Mouse (Mus musculus) T-helper 2 cell (primary cell): ENCODE measurements around the gene Sohlh1.
"Not testable (repeated sequence)": the region's sequence is repeated elsewhere in the genome, so short reads cannot be mapped to it uniquely, and the experiment has no call there.

Experiments
- in situ Hi-C: fragments of 300-600 bp; cut with MboI, MseI; formaldehyde crosslinking; loops from one replicate; pipeline ENCODE4 v1.15.1; 2025; ENCODE audit warnings: high pct_unique_total_duplicates

Sohlh1 gene

DNA sequence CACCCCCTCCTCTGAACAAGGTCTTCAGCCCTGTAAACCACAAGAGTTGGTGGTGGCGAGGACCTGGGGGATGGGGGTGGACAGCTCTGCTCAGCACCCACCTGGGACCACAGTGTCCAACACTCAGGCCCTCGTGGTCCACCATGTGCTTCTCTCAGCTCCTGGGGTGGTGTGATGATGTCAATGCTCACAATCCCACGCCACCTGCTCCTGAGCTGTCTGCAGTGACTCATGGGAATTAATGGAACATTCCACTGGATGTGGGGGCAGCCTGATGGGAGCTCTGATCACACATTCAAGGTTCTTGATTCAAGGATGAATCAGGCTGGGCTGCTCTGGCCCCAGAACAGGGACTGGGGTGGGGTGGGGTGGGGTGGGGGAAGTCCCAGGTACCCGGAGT lies 4.9 kb downstream of the Sohlh1 start:
- in situ Hi-C loops = loop anchor here (5.0 kb wide), 1 partner anchor 65 kb away; no protein-coding TSS in a partner anchor

DNA sequence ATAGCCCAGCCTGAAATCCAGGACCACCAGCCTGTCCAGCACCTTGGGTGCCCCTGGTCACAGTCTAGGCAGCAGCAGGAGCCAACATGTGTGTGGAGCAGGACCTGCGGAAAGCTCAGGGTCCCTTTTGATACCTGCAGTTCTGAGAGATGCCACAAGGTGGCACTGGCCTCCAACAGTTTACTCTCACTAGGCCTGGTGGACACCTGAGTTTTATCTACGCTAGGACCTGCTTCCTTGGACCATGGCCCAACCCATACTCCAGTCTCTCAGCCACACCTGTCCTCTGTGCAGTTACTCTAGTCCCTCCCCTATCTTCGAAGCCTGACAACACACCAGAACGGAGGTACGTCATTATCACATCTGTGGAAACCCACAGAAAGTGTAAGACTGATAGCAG lies 10.8 kb downstream of the Sohlh1 start:
- in situ Hi-C loops = no loop called here

- in situ Hi-C loops = no loop called here
These were observed 16.3 kb downstream of the Sohlh1 start for GRCm38 (mm10) chr2:25830786-25831185.

DNA sequence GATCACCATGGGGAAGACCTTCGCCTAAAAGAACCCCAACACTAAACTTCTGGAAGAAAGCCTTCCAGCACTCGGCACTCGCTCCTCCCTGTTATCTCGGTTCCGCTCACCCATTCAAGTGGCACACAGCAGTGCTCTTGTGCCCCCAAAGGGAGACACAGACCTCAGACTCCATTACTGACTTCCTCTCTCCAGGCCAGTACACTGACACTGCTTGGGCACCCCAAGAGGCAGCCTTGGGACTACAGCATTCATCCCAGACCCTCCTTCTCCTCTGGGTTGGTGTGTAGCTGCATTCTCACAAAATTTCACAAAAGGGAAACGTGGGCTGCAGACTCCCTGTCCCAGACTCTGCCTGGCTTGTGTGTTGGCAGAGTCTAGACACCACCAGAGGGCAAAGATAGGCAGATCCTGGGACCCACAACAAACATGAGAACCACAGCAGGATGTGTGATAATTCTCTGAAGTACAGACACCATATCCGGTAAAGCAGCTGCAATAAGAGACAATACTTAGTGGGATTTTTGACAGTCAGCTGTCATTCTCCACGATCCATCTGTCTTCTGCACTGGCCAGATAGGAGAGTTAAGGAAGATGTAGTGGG lies 18.6 kb downstream of the Sohlh1 start:
- in situ Hi-C loops = loop anchor here (10.0 kb wide), 1 partner anchor 954 kb away; no protein-coding TSS in a partner anchor

DNA sequence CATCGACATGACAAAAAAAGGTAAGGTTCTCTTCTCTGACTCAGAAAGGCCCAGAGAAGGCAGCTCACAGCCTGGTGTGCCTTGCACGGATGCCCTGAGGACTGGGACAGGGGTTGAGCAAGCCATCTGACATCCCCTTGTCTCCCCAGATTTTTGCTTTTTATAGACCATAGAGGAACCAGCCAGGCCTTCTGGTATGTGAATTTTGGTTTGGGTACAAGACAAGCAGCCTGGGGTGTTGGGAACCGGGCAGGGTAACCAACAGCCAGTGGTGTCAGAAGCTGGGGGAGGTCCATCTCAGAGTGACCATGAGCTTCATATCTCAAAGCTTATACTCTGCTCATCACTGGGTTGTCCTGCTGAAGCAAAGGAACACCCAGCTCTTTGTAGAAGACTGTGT lies 22.3 kb downstream of the Sohlh1 start:
- in situ Hi-C loops = loop anchor here (10.0 kb wide), 1 partner anchor 950 kb away; no protein-coding TSS in a partner anchor

DNA sequence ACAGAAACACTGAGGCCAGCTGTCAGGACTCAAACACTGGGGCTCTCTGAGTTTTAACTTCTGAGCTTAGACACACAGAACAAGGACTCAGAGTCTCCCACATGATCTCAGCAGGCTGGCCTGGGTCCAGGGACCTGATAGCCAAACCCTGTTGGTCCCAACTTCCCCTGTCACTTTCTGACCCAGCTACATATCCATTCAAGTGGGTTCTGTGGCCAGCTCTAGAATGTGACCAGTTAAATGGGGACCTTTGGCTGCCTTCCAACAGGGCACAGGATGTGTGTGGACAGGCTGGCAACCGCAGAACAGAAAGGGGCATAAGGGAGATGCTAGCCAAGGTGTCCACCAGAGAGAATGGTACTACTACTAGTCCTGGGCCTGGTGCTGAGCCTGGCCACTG lies 24.2 kb downstream of the Sohlh1 start, which contains the start of gene Lcn9:
Gene Lcn9 (plus strand): TSS at position 348 of the 400 bp plus-strand sequence.
- in situ Hi-C loops = loop anchor here (10.0 kb wide), 1 partner anchor 948 kb away; no protein-coding TSS in a partner anchor

- in situ Hi-C loops = not testable (repeated sequence)
These were observed 31.3 kb downstream of the Sohlh1 start, which contains the start of gene Glt6d1 for GRCm38 (mm10) chr2:25815748-25816147. TSS of gene Glt6d1 (minus strand) at chr2:25815848.

DNA sequence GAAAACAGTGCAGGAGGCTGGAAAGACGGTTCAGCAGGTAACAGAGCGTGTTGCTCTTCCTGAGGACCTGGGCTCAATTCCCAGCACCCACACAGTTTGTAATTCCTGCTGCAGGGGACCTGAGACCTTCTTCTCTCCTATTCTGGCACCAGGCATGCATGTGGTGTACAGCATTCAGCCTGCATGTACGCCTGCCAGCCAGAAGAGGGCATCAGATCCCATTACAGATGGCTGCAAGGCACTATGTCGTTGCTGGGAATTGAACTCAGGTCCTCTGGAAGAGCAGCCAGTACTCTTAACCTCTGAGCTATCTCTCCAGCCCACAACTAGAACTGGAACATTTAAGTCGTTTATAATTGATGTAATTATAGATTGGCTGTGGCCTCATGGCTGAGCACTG lies 33.7 kb downstream of the Sohlh1 start:
- in situ Hi-C loops = no loop called here

DNA sequence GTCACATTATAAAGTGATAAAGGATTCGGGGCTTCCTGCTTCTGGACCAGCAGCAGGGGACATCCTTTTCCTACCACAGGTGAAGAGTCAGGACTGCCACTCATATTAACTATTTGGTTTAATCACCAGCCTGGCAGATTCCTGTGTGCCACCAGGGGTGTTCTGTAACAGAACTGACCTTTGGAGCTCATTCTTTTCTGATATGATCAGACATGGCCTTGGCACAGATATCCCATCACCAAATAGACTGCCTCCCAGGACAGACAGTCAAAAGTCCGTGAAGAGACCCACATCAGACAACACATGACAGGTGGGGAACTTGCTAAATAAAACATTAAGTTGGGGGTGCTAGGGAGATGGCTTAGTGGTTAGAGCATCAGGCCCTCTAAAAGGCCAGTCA lies 35.3 kb downstream of the Sohlh1 start:
- in situ Hi-C loops = no loop called here

DNA sequence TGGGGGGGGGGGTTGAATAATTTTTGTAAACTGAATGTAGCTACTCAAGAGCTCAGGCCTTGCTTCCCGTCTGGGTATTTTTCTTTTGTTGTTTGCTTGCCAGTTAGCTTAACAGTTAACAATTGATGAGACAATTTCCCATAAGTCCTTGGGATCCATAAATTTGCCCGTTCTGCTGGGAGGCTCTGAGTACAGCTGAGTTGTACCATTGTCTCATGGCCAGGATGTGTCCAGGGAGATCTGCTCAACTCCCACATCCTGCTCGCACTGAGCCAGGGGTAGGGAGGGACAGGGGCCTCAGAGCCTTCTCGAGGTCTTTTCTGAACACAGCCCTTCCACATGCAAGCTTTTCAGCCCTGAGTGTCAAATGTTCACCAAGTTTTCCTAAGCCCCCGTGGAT lies 49.0 kb downstream of the Sohlh1 start:
- in situ Hi-C loops = no loop called here

DNA sequence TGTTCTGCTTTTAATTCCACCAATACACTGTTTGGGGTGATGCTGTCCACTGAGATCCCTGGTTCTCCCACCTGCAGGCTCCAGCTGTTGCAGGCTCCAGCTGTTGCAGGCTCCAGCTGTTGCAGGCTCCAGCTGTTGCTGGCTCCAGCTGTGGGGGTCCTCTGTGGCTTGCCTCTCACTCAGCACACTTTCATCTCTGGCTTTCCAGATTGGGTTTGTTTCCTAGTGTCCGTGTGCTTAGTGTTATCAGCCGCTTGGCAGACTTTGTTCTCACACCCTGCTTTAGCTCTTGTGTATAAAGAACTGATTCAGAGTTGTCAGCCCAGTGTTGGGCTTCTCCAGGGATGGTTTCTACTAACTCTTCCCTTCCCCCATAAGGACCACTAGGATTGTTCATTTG lies 49.4 kb downstream of the Sohlh1 start:
- in situ Hi-C loops = no loop called here
